Mouse (Mus musculus): ENCODE measurements around the gene Gm14147. TPM values are rescaled to one million over a fixed set of nuclear protein-coding genes. Genes with fewer than 3 reads are reported as not detected.
"Not testable (repeated sequence)": the region's sequence is repeated elsewhere in the genome, so short reads cannot be mapped to it uniquely, and the experiment has no call there.

Gm14147 gene
- not detected in 2 replicates for polyA plus RNA-seq (2015; fragmentation: Nextera tagmentation; extraction: Ambion mirVana)

DNA sequence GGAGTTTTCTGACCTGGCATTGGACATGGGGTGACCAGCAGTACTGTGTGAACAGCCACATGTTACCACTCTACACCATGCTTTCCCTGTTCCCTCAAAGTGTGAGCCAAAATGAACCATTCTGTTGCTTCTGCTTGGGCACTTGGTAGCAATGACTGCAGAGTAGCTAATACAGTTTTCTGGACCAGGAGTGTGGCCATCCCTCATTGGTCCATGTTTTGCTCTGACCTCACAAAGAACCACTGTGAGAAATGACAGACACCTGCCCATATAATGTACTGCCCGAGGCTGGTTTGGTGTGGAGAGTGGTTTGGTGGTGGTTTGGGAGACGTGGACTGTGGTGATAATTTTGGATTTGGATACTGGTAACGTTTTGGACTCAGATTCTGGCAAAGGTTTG is at the start of gene Gm14147:
TSS of gene Gm14147 (plus strand) at position 301 of the 400 bp plus-strand sequence.
- WGBS: no CpG with 5 or more reads among the region's 3 CpGs
- not testable (repeated sequence) for H3K4me3 ChIP-seq (replicated peaks; ENCODE audit: low read length); H3K36me3 ChIP-seq (ENCODE audit: control insufficient read depth, insufficient read depth); H3K9me3 ChIP-seq (ENCODE audit: control insufficient read depth, low read length); H3K4me2 ChIP-seq (ENCODE audit: low read length); H3K9ac ChIP-seq (replicated peaks; ENCODE audit: low read depth, low read length); H3K27ac ChIP-seq (ENCODE audit: low read length); H3K4me1 ChIP-seq (replicated peaks; ENCODE audit: control insufficient read depth, insufficient read depth, low read length); ATAC-seq; H3K27me3 ChIP-seq (replicated peaks; ENCODE audit: control insufficient read depth, insufficient read depth, low read length)

DNA sequence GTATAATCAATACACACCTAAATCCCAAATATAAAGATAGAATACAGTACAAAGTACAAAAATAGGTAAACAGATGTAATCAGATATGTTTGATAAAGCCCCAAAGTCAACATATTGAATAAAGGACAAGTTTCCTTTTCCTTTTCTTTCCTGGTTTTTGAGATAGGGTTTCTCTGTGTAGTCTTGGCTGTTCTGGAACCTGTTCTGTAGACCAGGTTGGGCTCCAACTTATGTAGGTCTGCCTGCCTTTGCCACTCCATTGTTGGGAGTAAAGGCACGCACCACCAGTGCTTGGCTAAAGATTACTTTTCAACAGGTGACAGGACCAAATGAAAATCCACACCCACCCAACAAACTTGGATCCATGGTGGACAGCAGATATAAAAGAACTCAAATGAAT is 41.4 kb upstream of the Gm14147 start:
- Histone ChIP-seq H3K4me1 (replicated peaks; ENCODE audit: control insufficient read depth, insufficient read depth, low read length) (no peaks in the 10 kb centered on the region), H3K27ac (ENCODE audit: low read length) (no peak overlapping the region), H3K9me3 (ENCODE audit: control insufficient read depth, low read length) (no peaks in the 10 kb centered on the region), H3K9ac (replicated peaks; ENCODE audit: low read depth, low read length) (no peak overlapping the region), H3K4me3 (replicated peaks; ENCODE audit: low read length) (no peak overlapping the region), H3K4me2 (ENCODE audit: low read length) (no peak overlapping the region), H3K36me3 (ENCODE audit: control insufficient read depth, insufficient read depth) (no peaks in the 10 kb centered on the region), H3K27me3 (replicated peaks; ENCODE audit: control insufficient read depth, insufficient read depth, low read length) (no peaks in the 10 kb centered on the region)
- no peak for ATAC-seq
- 85% methylated on average over 1 of the region's 1 CpGs for WGBS

DNA sequence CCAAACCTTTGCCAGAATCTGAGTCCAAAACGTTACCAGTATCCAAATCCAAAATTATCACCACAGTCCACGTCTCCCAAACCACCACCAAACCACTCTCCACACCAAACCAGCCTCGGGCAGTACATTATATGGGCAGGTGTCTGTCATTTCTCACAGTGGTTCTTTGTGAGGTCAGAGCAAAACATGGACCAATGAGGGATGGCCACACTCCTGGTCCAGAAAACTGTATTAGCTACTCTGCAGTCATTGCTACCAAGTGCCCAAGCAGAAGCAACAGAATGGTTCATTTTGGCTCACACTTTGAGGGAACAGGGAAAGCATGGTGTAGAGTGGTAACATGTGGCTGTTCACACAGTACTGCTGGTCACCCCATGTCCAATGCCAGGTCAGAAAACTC is 5.8 kb upstream of the Gm14147 start, which contains the start of gene Gm14151:
TSS of gene Gm14151 (minus strand) at position 101 of the 400 bp plus-strand sequence.
- H3K4me3 ChIP-seq (replicated peaks; ENCODE audit: low read length); H3K27ac ChIP-seq (ENCODE audit: low read length); H3K27me3 ChIP-seq (replicated peaks; ENCODE audit: control insufficient read depth, insufficient read depth, low read length); H3K36me3 ChIP-seq (ENCODE audit: control insufficient read depth, insufficient read depth); H3K4me1 ChIP-seq (replicated peaks; ENCODE audit: control insufficient read depth, insufficient read depth, low read length); H3K9ac ChIP-seq (replicated peaks; ENCODE audit: low read depth, low read length); ATAC-seq; H3K9me3 ChIP-seq (ENCODE audit: control insufficient read depth, low read length); H3K4me2 ChIP-seq (ENCODE audit: low read length): not testable (repeated sequence)
- WGBS: no CpG with 5 or more reads among the region's 3 CpGs

Other genes starting within 250 kb of the Gm14147 start
- 109 and 115 TPM in 2 replicates for gene Abhd12, start 193.5 kb upstream of the Gm14147 start, polyA plus RNA-seq (2015; fragmentation: Nextera tagmentation; extraction: Ambion mirVana)
- 24.2 and 28.6 TPM in 2 replicates for gene Gins1, start 192.8 kb upstream of the Gm14147 start, polyA plus RNA-seq (2015; fragmentation: Nextera tagmentation; extraction: Ambion mirVana)
- 12.0 and 12.8 TPM in 2 replicates for gene Ninl, start 58.9 kb upstream of the Gm14147 start, polyA plus RNA-seq (2015; fragmentation: Nextera tagmentation; extraction: Ambion mirVana)
- 28.3 and 35.4 TPM in 2 replicates for gene Nanp, start 58.8 kb upstream of the Gm14147 start, polyA plus RNA-seq (2015; fragmentation: Nextera tagmentation; extraction: Ambion mirVana)
- gene Gm14151, start 5.9 kb upstream of the Gm14147 start, polyA plus RNA-seq (2015; fragmentation: Nextera tagmentation; extraction: Ambion mirVana): not detected in 2 replicates